Mouse (Mus musculus) olfactory bulb, adult 2 months (tissue): ENCODE data around the gene Kmt2b. TPM values are rescaled to one million over a fixed set of nuclear protein-coding genes. Genes with fewer than 3 reads are reported as not detected.

Experiments
- H3K27ac ChIP-seq: fragments of 200-500 bp; 2 replicates; pipeline ENCODE4 v1.5.1; 2012; ENCODE audit warnings: low read depth, low read length; ENCODE audit not compliant: insufficient read depth
- H3K4me1 ChIP-seq: fragments of 200-500 bp; 2 replicates; pipeline ENCODE4 v1.6.1; 2012; ENCODE audit warnings: low read length; ENCODE audit not compliant: control insufficient read depth, insufficient read depth
- H3K4me3 ChIP-seq: fragments of 200-500 bp; 2 replicates; pipeline ENCODE4 v1.5.1; 2012; ENCODE audit warnings: mild to moderate bottlenecking, low read depth, low read length, moderate library complexity; ENCODE audit not compliant: insufficient read depth
- CTCF ChIP-seq: fragments of 200-500 bp; IDR thresholded peaks from 2 replicates; pipeline ENCODE4 v1.5.1; 2012; ENCODE audit warnings: low read depth, mild to moderate bottlenecking, low read length, moderate library complexity; ENCODE audit not compliant: insufficient read depth
- POLR2A ChIP-seq: fragments of 200-500 bp; IDR thresholded peaks from 2 replicates; pipeline ENCODE4 v1.6.1; 2012; ENCODE audit warnings: mild to moderate bottlenecking, low read depth, low read length, moderate library complexity; ENCODE audit not compliant: insufficient read depth
- WGBS: fragments of 180-500 bp; shearing (Covaris S2); methylation state at CpG from one replicate; pipeline ENCODE4 v1.1.7; 2018; 5-methylcytosine and 5-hydroxymethylcytosine counted together
- polyA plus RNA-seq: library from polyadenylated mRNA; stranded (reverse); fragments of >200 nt; gene quantifications from 2 replicates; pipeline ENCODE4 v1.2.4, GENCODE M21; 2012; ENCODE audit warnings: low replicate concordance; ENCODE audit not compliant: missing spikeins, insufficient read depth, insufficient read length

The Kmt2b gene
- polyA plus RNA-seq, 1 experiment = not detected

GRCm38 (mm10) chr7:30520856-30521255, 67.7 kb downstream of the Kmt2b start:
- Histone ChIP-seq H3K4me1 (peaks cover 1% of the 10 kb centered on the region; the same call in 1 of the 2 replicates), H3K4me3 (no peak overlapping the region), H3K27ac (no peak overlapping the region)
- 50% methylated on average over 5 of the region's 5 CpGs for WGBS
- TF ChIP-seq POLR2A (no peak), CTCF (no peak)

DNA sequence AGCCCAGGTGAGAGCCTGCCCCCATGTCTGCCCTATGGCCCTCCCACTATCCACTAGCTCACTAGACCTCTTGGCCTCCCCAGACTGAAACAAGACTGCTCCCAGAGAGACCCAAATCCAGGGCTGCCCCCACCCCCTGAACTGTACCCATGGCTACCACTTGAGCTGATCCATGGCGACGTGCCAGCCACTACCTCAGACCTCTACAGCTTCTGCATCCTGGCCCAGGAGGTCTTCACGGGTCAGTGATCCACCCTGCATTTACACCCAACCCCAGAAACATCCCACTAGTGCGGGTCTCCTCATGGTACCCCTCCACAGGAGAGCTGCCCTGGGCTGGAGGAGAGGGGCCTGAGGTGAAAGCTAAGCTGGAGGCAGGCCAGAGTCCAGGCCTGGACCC, 68.1 kb downstream of the Kmt2b start:
- H3K4me3 ChIP-seq = no peak overlapping the region
- no peak overlapping the region for H3K27ac ChIP-seq
- WGBS = 47% methylated on average over 4 of the region's 4 CpGs
- TF ChIP-seq POLR2A = no peak
- TF ChIP-seq CTCF = no peak
- no peaks in the 10 kb centered on the region for H3K4me1 ChIP-seq

Other genes with a start within 250 kb of the Kmt2b start
- not detected in 2 replicates for gene Lrfn3, start 226.0 kb downstream of the Kmt2b start, polyA plus RNA-seq
- gene Tyrobp, start 175.0 kb downstream of the Kmt2b start, polyA plus RNA-seq = not detected in 2 replicates
- gene Hcst, start 168.9 kb downstream of the Kmt2b start, polyA plus RNA-seq = not detected in 2 replicates
- not detected in 2 replicates for gene Nfkbid, start 167.0 kb downstream of the Kmt2b start, polyA plus RNA-seq
- gene Aplp1, start 143.2 kb downstream of the Kmt2b start, polyA plus RNA-seq = 174 TPM in 1 of 2 replicates, not detected in the other
- gene Kirrel2, start 131.0 kb downstream of the Kmt2b start, polyA plus RNA-seq = not detected in 2 replicates
- not detected in 2 replicates for gene Nphs1, start 130.4 kb downstream of the Kmt2b start, polyA plus RNA-seq
- gene Prodh2, start 95.1 kb downstream of the Kmt2b start, polyA plus RNA-seq = not detected in 2 replicates
- gene Arhgap33, start 53.7 kb downstream of the Kmt2b start, polyA plus RNA-seq = not detected in 2 replicates
- gene Hspb6, start 36.5 kb downstream of the Kmt2b start, polyA plus RNA-seq = not detected in 2 replicates
- not detected in 2 replicates for gene Proser3, start 36.4 kb downstream of the Kmt2b start, polyA plus RNA-seq
- gene Lin37, start 28.9 kb downstream of the Kmt2b start, polyA plus RNA-seq = not detected in 2 replicates
- gene U2af1l4, start 25.4 kb downstream of the Kmt2b start, polyA plus RNA-seq = not detected in 2 replicates
- not detected in 2 replicates for gene Gm49396, start 25.4 kb downstream of the Kmt2b start, polyA plus RNA-seq
- not detected in 2 replicates for gene Psenen, start 25.1 kb downstream of the Kmt2b start, polyA plus RNA-seq
- gene Igflr1, start 23.3 kb downstream of the Kmt2b start, polyA plus RNA-seq = not detected in 2 replicates
- not detected in 2 replicates for gene Zbtb32, start 10.2 kb upstream of the Kmt2b start, polyA plus RNA-seq
- gene Upk1a, start 24.1 kb upstream of the Kmt2b start, polyA plus RNA-seq = not detected in 2 replicates
- 1,523 TPM in 1 of 2 replicates, not detected in the other for gene Cox6b1, start 37.4 kb upstream of the Kmt2b start, polyA plus RNA-seq
- not detected in 2 replicates for gene Etv2, start 47.1 kb upstream of the Kmt2b start, polyA plus RNA-seq
- not detected in 2 replicates for gene Rbm42, start 61.6 kb upstream of the Kmt2b start, polyA plus RNA-seq
- not detected in 2 replicates for gene Haus5, start 76.3 kb upstream of the Kmt2b start, polyA plus RNA-seq
- gene Pmis2, start 82.9 kb upstream of the Kmt2b start, polyA plus RNA-seq = not detected in 2 replicates
- gene 2200002J24Rik, start 110.2 kb upstream of the Kmt2b start, polyA plus RNA-seq = not detected in 2 replicates
- gene Atp4a, start 123.5 kb upstream of the Kmt2b start, polyA plus RNA-seq = not detected in 2 replicates
- gene Tmem147, start 140.8 kb upstream of the Kmt2b start, polyA plus RNA-seq = not detected in 2 replicates
- not detected in 2 replicates for gene Gapdhs, start 155.0 kb upstream of the Kmt2b start, polyA plus RNA-seq
- gene Sbsn, start 162.7 kb upstream of the Kmt2b start, polyA plus RNA-seq = not detected in 2 replicates
- not detected in 2 replicates for gene Dmkn, start 175.0 kb upstream of the Kmt2b start, polyA plus RNA-seq
- not detected in 2 replicates for gene Krtdap, start 199.2 kb upstream of the Kmt2b start, polyA plus RNA-seq
- gene Ffar2, start 235.0 kb upstream of the Kmt2b start, polyA plus RNA-seq = not detected in 2 replicates